Mouse (Mus musculus) ES-CJ7 (cell line): ENCODE measurements around the gene Slc46a3.

Source experiments
- DNase-seq: peaks from one replicate; pipeline ENCODE4 v3.0.0; 2011; ENCODE audit warnings: low read depth, low spot score

Slc46a3 gene

GRCm38 (mm10) chr5:147845319-147845718, 49.3 kb downstream of the Slc46a3 start:
- no peak for DNase-seq

DNA sequence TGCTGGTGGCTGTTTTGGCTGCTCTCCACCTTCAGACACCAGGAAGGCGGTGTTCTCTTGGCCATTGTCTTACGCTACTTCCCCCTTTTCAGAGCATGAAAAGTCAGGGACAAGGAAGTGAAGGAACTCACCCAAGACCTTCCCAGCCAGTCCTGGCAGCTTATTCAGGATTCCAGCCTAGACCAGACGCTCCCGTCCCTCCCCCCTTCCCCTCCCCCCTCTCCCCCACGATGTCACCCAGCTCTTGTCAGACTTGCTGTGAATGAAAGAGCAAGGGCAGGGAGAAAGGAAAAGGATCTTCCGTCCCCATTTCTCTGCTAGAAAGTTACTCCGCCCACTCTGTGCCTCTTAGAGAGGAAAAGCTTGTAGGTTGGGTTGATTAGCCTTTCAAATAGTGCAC, 51.3 kb downstream of the Slc46a3 start:
- peak; percentile 92 for DNase-seq

DNA sequence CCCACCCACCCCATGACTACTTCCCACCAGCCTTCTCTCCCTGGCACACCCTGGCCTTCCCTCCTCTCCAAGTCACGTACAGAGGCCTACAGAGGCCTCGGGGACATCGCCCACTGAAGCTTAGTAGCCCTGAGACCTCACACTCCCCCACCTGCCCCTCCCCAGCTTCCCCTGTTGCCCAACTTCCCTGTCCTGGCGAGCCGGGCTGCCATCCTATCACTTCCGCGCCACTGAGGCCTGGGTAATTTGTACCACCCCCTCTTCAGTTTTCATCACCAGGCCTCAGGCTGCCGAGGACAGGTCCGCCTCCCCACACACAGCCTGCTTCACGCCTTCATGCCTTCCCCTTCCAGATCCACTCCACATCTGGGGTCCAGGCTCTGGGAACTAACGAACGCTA, 55.2 kb downstream of the Slc46a3 start:
- DNase-seq = no peak

GRCm38 (mm10) chr5:147834841-147835500, 59.6 kb downstream of the Slc46a3 start:
- DNase-seq = peak; percentile 27

DNA sequence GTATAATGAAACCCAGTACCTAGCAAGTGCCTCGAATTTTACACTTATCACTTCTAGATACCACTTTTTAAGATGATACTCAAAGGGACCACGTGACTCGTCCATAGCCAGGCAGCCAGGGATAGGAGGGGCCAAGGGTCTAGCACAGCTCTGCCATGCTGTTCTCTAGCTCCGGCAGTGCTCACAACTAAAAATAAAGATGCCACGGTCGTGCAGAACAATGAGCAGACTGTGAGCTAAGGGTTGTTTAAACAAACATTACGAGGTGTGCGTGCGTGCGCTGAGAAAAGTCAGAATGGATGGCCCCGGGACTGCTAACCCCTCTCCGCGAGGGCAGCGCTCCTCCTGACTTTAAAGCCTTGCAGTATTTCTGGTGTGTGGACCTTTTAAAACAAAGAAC, 61.8 kb downstream of the Slc46a3 start:
- DNase-seq = no peak

- DNase-seq = no peak
Measured at GRCm38 (mm10) chr5:147828846-147829245, 65.8 kb downstream of the Slc46a3 start.
